Comparison of ENCODE assay signal across 9 mouse cellular contexts in genomic region chr12:16383499-16383935, GRCm38 (mm10).
A peak's percentile ranks its signal among the peaks of the same experiment; 100 is the strongest.
DNase-seq lines count a peak whose midpoint lies in the region; ATAC-seq and TF ChIP-seq lines count a peak whose summit lies in the region.
"Had no signal": no experiment of that assay in that cellular context is flagged by ENCODE, and none has a peak within 500 bp of the region (broad histone marks: within the 10 kb centered on the region; RNA-seq: fewer than 3 reads in every experiment).

No protein-coding gene starts in this region.

- no peaks in the 10 kb centered on the region for H3K27me3 ChIP-seq in kidney, embryonic 16.5 days (ENCODE audit: insufficient read depth, low read length)
- H3K27me3 ChIP-seq in kidney, embryonic 15.5 days: no peaks in the 10 kb centered on the region
- H3K27me3 ChIP-seq in embryonic facial prominence, embryonic 14.5 days (replicated peaks; ENCODE audit: control insufficient read depth, insufficient read depth, low read length): no peaks in the 10 kb centered on the region
- no peaks in the 10 kb centered on the region for H3K27me3 ChIP-seq in lung, embryonic 14.5 days (ENCODE audit: insufficient read depth, low read length)
- H3K27me3 ChIP-seq: heart, embryonic 13.5 days; neural tube, embryonic 13.5 days had no signal

- H3K4me3 ChIP-seq in kidney, embryonic 16.5 days (ENCODE audit: low read length): no peak overlapping the region
- no peak overlapping the region for H3K4me3 ChIP-seq in kidney, embryonic 15.5 days (replicated peaks)
- no peak overlapping the region for H3K4me3 ChIP-seq in embryonic facial prominence, embryonic 14.5 days (ENCODE audit: low read depth, low read length)
- no peak overlapping the region for H3K4me3 ChIP-seq in lung, embryonic 14.5 days (ENCODE audit: low read depth, low read length)
- H3K4me3 ChIP-seq: heart, embryonic 13.5 days; neural tube, embryonic 13.5 days had no signal

- no peaks in the 10 kb centered on the region for H3K9me3 ChIP-seq in kidney, embryonic 16.5 days (ENCODE audit: low read length)
- H3K9me3 ChIP-seq in kidney, embryonic 15.5 days (replicated peaks): no peaks in the 10 kb centered on the region
- H3K9me3 ChIP-seq in embryonic facial prominence, embryonic 14.5 days (ENCODE audit: control insufficient read depth, low read length): 0 out of 2 replicates have a peak, but pooled peaks cover 4% of the 10 kb centered on the region
- H3K9me3 ChIP-seq in lung, embryonic 14.5 days (ENCODE audit: low read depth, low read length): no peaks in the 10 kb centered on the region
- H3K9me3 ChIP-seq: neural tube, embryonic 13.5 days had no signal

- H3K36me3 ChIP-seq in kidney, embryonic 16.5 days (ENCODE audit: insufficient read depth, low read length): no peaks in the 10 kb centered on the region
- H3K36me3 ChIP-seq in kidney, embryonic 15.5 days: no peaks in the 10 kb centered on the region
- no peaks in the 10 kb centered on the region for H3K36me3 ChIP-seq in embryonic facial prominence, embryonic 14.5 days (ENCODE audit: control insufficient read depth, insufficient read depth, low read length)
- no peaks in the 10 kb centered on the region for H3K36me3 ChIP-seq in lung, embryonic 14.5 days (ENCODE audit: insufficient read depth)
- H3K36me3 ChIP-seq: heart, embryonic 13.5 days; neural tube, embryonic 13.5 days had no signal

- ATAC-seq in kidney, embryonic 16.5 days (ENCODE audit: low FRiP score, low TSS enrichment): peak; percentile 54; the same call in 1 of the 2 replicates
- no peak; the same call in 1 of the 2 replicates for ATAC-seq in kidney, embryonic 15.5 days (replicated peaks; ENCODE audit: low FRiP score)
- ATAC-seq in embryonic facial prominence, embryonic 14.5 days (ENCODE audit: low read depth): peak; percentile 80
- no peak for ATAC-seq in lung, embryonic 14.5 days (ENCODE audit: insufficient read depth)

- no peaks in the 10 kb centered on the region for H3K4me1 ChIP-seq in kidney, embryonic 16.5 days (ENCODE audit: insufficient read depth, low read length)
- peaks cover 3% of the 10 kb centered on the region; the same call in 1 of the 2 replicates for H3K4me1 ChIP-seq in kidney, embryonic 15.5 days
- H3K4me1 ChIP-seq in embryonic facial prominence, embryonic 14.5 days (ENCODE audit: control insufficient read depth, insufficient read depth, low read length): peaks cover 9% of the 10 kb centered on the region; the same call in 1 of the 2 replicates
- no peaks in the 10 kb centered on the region for H3K4me1 ChIP-seq in lung, embryonic 14.5 days (ENCODE audit: insufficient read depth)
- H3K4me1 ChIP-seq: heart, embryonic 13.5 days; neural tube, embryonic 13.5 days had no signal

- DNase-seq in embryonic facial prominence, embryonic 14.5 days (ENCODE audit: low spot score): peak; percentile 91
- peak; percentile 36 for DNase-seq in lung, embryonic 14.5 days
- DNase-seq in spleen, postnatal 36 days (ENCODE audit: low spot score in 2 of 2): peak; percentile 88 to 89
- no peak for DNase-seq in ovary, postnatal 10 days (ENCODE audit: low spot score)
- no peak for DNase-seq in layer of hippocampus, postnatal 14 days (ENCODE audit: low spot score in 2 of 2)

- 22% methylated on average over 15 of the region's 15 CpGs for WGBS in kidney, embryonic 16.5 days
- 26% methylated on average over 15 of the region's 15 CpGs for WGBS in kidney, embryonic 15.5 days
- WGBS in embryonic facial prominence, embryonic 14.5 days: 42% methylated on average over 15 of the region's 15 CpGs
- 29% methylated on average over 15 of the region's 15 CpGs for WGBS in lung, embryonic 14.5 days

- TF ChIP-seq CTCF in lung, embryonic 14.5 days (IDR thresholded peaks at IDR 0.05; ENCODE audit: low read depth): no peak

- no peak overlapping the region for H3K27ac ChIP-seq in kidney, embryonic 16.5 days (ENCODE audit: low read length)
- H3K27ac ChIP-seq in kidney, embryonic 15.5 days: no peak overlapping the region
- H3K27ac ChIP-seq in embryonic facial prominence, embryonic 14.5 days (replicated peaks; ENCODE audit: low read depth, low read length): peak overlapping the region; percentile 73
- H3K27ac ChIP-seq in lung, embryonic 14.5 days (ENCODE audit: low read depth): no peak overlapping the region
- H3K27ac ChIP-seq: heart, embryonic 13.5 days; neural tube, embryonic 13.5 days had no signal

- no peak overlapping the region for H3K9ac ChIP-seq in kidney, embryonic 16.5 days (replicated peaks; ENCODE audit: low read length)
- H3K9ac ChIP-seq in kidney, embryonic 15.5 days: no peak overlapping the region
- H3K9ac ChIP-seq in embryonic facial prominence, embryonic 14.5 days (ENCODE audit: low read depth, low read length): no peak overlapping the region
- H3K9ac ChIP-seq in lung, embryonic 14.5 days: no peak overlapping the region
- H3K9ac ChIP-seq: heart, embryonic 13.5 days; neural tube, embryonic 13.5 days had no signal

- no peak overlapping the region for H3K4me2 ChIP-seq in kidney, embryonic 16.5 days (replicated peaks; ENCODE audit: low read depth, low read length)
- H3K4me2 ChIP-seq in kidney, embryonic 15.5 days: no peak overlapping the region
- H3K4me2 ChIP-seq in embryonic facial prominence, embryonic 14.5 days (ENCODE audit: low read depth, low read length): no peak overlapping the region; the same call in 1 of the 2 replicates
- H3K4me2 ChIP-seq in lung, embryonic 14.5 days: no peak overlapping the region
- H3K4me2 ChIP-seq: heart, embryonic 13.5 days; neural tube, embryonic 13.5 days had no signal

Comparison
In these comparisons a context has a peak if more than half of its experiments do, and no peak if none do; other contexts are left out.
1. ATAC-seq: peak in kidney, embryonic 16.5 days (single experiment) and embryonic facial prominence, embryonic 14.5 days (single experiment); none in kidney, embryonic 15.5 days (single experiment) and lung, embryonic 14.5 days (single experiment).
2. DNase-seq: peak in embryonic facial prominence, embryonic 14.5 days (single experiment), lung, embryonic 14.5 days (single experiment) and spleen, postnatal 36 days (2 of 2); none in ovary, postnatal 10 days (single experiment) and layer of hippocampus, postnatal 14 days (0 of 2).